Mouse (Mus musculus) erythroblast, embryonic 14.5 days (primary cell): ENCODE measurements around the gene Nrsn2. TPM values are rescaled to one million over a fixed set of nuclear protein-coding genes. Genes with fewer than 3 reads are reported as not detected.
A peak's percentile ranks its signal among the peaks of the same experiment; 100 is the strongest.

Experiments used
- H3K27me3 ChIP-seq: 2 replicates; pipeline ENCODE4 v1.6.1; 2012; ENCODE audit warnings: inconsistent platforms; ENCODE audit not compliant: control insufficient read depth
- H3K36me3 ChIP-seq: 2 replicates; pipeline ENCODE4 v1.6.1; 2012; ENCODE audit warnings: mild to moderate bottlenecking, inconsistent platforms; ENCODE audit not compliant: control insufficient read depth
- H3K4me1 ChIP-seq: 2 replicates; pipeline ENCODE4 v1.6.1; 2012; ENCODE audit warnings: inconsistent platforms; ENCODE audit not compliant: control insufficient read depth
- H3K4me3 ChIP-seq: replicated peaks from 2 replicates; pipeline ENCODE3; 2012; ENCODE audit warnings: moderate library complexity, mild to moderate bottlenecking, inconsistent platforms
- H3K9me3 ChIP-seq: 2 replicates; pipeline ENCODE4 v1.6.1; 2012; ENCODE audit warnings: low read length, inconsistent platforms, mixed read lengths; ENCODE audit not compliant: control insufficient read depth
- GATA1 ChIP-seq: IDR thresholded peaks from 2 replicates; pipeline ENCODE4 v1.6.1; 2012; ENCODE audit warnings: low read length, inconsistent platforms, mixed read lengths
- TAL1 ChIP-seq: IDR thresholded peaks from 3 replicates; pipeline ENCODE4 v1.6.1; 2012; ENCODE audit warnings: low read length, inconsistent platforms, mixed read lengths
- polyA plus RNA-seq: library from polyadenylated mRNA; stranded (reverse); fragments of >175 nt; gene quantifications from 2 replicates; pipeline ENCODE4 v1.2.3, GENCODE M21; 2012

Nrsn2 gene
- polyA plus RNA-seq: not detected in 2 replicates

- no peak within 1 kb of the TSS for H3K4me3 ChIP-seq
- TF ChIP-seq TAL1 (no peak), GATA1 (no peak)
- H3K27me3 ChIP-seq: peaks cover 53% of the 10 kb centered on the region
- peaks cover 11% of the 10 kb centered on the region for H3K4me1 ChIP-seq
- no peaks in the 10 kb centered on the region for H3K9me3 ChIP-seq
- no peaks in the 10 kb centered on the region for H3K36me3 ChIP-seq
These were observed at the start of gene Nrsn2 for GRCm38 (mm10) chr2:152376345-152376741. Gene Nrsn2, minus strand, starts transcription at chr2:152376638.

DNA sequence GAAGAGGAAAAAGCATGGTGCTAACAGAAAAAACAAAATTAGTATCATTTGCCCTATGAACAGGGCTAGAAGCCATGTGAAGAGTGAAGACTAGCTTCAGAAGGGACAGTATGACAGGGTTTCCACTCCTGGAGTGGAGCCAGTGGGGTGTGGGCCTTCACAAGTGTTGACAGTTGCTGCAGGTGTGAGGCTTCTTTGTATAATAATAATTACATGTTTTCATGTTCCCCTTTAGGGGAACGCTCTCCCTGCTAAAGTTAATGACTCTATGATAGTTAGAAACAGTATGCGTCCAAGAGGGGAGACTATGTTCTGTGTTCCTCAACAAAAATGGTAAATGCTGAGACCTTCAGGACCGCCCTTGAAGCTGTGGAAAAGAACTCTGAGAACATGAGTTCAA lies 39.3 kb upstream of the Nrsn2 start:
- TF ChIP-seq TAL1 (no peak), GATA1 (no peak)
- Histone ChIP-seq H3K4me1 (peaks cover 45% of the 10 kb centered on the region), H3K9me3 (peaks cover 11% of the 10 kb centered on the region), H3K4me3 (peak overlapping the region; percentile 90), H3K36me3 (peaks cover 21% of the 10 kb centered on the region), H3K27me3 (no peaks in the 10 kb centered on the region)

- peaks cover 10% of the 10 kb centered on the region for H3K9me3 ChIP-seq
- H3K36me3 ChIP-seq: peaks cover 25% of the 10 kb centered on the region
- H3K4me3 ChIP-seq: peak within 1 kb of the TSS; percentile 90
- TF ChIP-seq GATA1 (no peak), TAL1 (no peak)
- H3K27me3 ChIP-seq: no peaks in the 10 kb centered on the region
- H3K4me1 ChIP-seq: peaks cover 49% of the 10 kb centered on the region
These were observed 38.8 kb upstream of the Nrsn2 start, which contains the start of gene 6820408C15Rik for GRCm38 (mm10) chr2:152415287-152415686. Gene 6820408C15Rik, plus strand, starts transcription at chr2:152415587.

GRCm38 (mm10) chr2:152414591-152415165 lies 38.2 kb upstream of the Nrsn2 start, which contains the start of gene Zcchc3:
Gene Zcchc3, minus strand, starts transcription at chr2:152415027.
- peaks cover 7% of the 10 kb centered on the region for H3K9me3 ChIP-seq
- peaks cover 52% of the 10 kb centered on the region for H3K4me1 ChIP-seq
- TF ChIP-seq TAL1: no peak

GRCm38 (mm10) chr2:152413765-152414584 lies 37.5 kb upstream of the Nrsn2 start:
- H3K4me1 ChIP-seq: peaks cover 56% of the 10 kb centered on the region
- peaks cover 25% of the 10 kb centered on the region for H3K36me3 ChIP-seq
- peak overlapping the region; percentile 90 for H3K4me3 ChIP-seq
- no peaks in the 10 kb centered on the region for H3K27me3 ChIP-seq
- H3K9me3 ChIP-seq: peaks cover 7% of the 10 kb centered on the region
- TF ChIP-seq TAL1 (no peak), GATA1 (no peak)

More at GRCm38 (mm10) chr2:152414591-152415165, 38.2 kb upstream of the Nrsn2 start, which contains the start of gene Zcchc3:
- H3K36me3 ChIP-seq: peaks cover 25% of the 10 kb centered on the region
- no peaks in the 10 kb centered on the region for H3K27me3 ChIP-seq
- peak within 1 kb of the TSS; percentile 90 for H3K4me3 ChIP-seq

- H3K4me1 ChIP-seq: peaks cover 56% of the 10 kb centered on the region
- peaks cover 25% of the 10 kb centered on the region for H3K36me3 ChIP-seq
- H3K9me3 ChIP-seq: peaks cover 7% of the 10 kb centered on the region
- TF ChIP-seq GATA1: no peak
- TF ChIP-seq TAL1: no peak
- H3K4me3 ChIP-seq: peak overlapping the region; percentile 90
- no peaks in the 10 kb centered on the region for H3K27me3 ChIP-seq
These were observed 36.8 kb upstream of the Nrsn2 start for GRCm38 (mm10) chr2:152413158-152413764.

GRCm38 (mm10) chr2:152412526-152413157 lies 36.2 kb upstream of the Nrsn2 start:
- Histone ChIP-seq H3K9me3 (peaks cover 7% of the 10 kb centered on the region), H3K4me1 (peaks cover 56% of the 10 kb centered on the region), H3K4me3 (peak overlapping the region; percentile 90), H3K36me3 (peaks cover 25% of the 10 kb centered on the region), H3K27me3 (no peaks in the 10 kb centered on the region)
- TF ChIP-seq GATA1: no peak
- TF ChIP-seq TAL1: no peak

DNA sequence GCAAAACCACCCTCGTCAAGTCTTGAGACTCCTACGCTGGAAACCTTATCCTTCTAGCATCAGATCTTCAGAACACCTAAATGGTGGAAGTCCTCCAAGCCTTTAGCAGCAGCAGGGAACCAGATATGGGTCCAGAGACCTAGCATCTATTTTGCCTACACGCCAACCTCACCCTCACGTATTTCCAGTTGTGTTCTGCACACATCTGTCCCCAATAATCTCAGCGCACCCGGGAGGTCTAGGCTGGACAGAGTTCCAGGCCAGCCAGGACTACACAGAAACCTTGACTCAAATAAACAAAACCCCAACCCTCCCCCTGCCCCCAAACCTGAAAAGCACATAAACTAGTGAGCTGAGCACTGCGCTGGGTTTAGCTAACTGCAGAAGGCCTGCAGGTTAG lies 35.0 kb upstream of the Nrsn2 start:
- Histone ChIP-seq H3K27me3 (no peaks in the 10 kb centered on the region), H3K9me3 (peaks cover 7% of the 10 kb centered on the region), H3K36me3 (peaks cover 25% of the 10 kb centered on the region), H3K4me1 (peaks cover 63% of the 10 kb centered on the region), H3K4me3 (peak overlapping the region; percentile 42)
- TF ChIP-seq GATA1: no peak

- H3K36me3 ChIP-seq: peaks cover 22% of the 10 kb centered on the region
- TF ChIP-seq GATA1 (no peak), TAL1 (no peak)
- H3K27me3 ChIP-seq: no peaks in the 10 kb centered on the region
- H3K4me1 ChIP-seq: peaks cover 68% of the 10 kb centered on the region
- peaks cover 3% of the 10 kb centered on the region for H3K9me3 ChIP-seq
- H3K4me3 ChIP-seq: peak overlapping the region; percentile 25
These were observed 34.5 kb upstream of the Nrsn2 start for GRCm38 (mm10) chr2:152410971-152411371.
